Mouse (Mus musculus) G1E (cell line): ENCODE results near the gene Pitpnc1. TPM values are rescaled to one million over a fixed set of nuclear protein-coding genes. Genes with fewer than 3 reads are reported as not detected.

ENCODE experiments used
- ATAC-seq: 2 replicates; pipeline ENCODE4 v1.8.0; 2016; ENCODE audit warnings: mild to moderate bottlenecking; ENCODE audit not compliant: insufficient number of reproducible peaks, poor library complexity, low FRiP score, severe bottlenecking; ENCODE audit errors: extremely low read depth
- DNase-seq: peaks from one replicate; pipeline ENCODE4 v3.0.0; 2012; ENCODE audit warnings: low spot score
- H3K27me3 ChIP-seq: 2 replicates; pipeline ENCODE4 v1.6.1; 2012; ENCODE audit warnings: mild to moderate bottlenecking, low read length, inconsistent platforms; ENCODE audit not compliant: insufficient read depth
- H3K36me3 ChIP-seq: replicated peaks from 2 replicates; pipeline ENCODE3; 2012; ENCODE audit warnings: mild to moderate bottlenecking, inconsistent platforms
- H3K4me1 ChIP-seq: 2 replicates; pipeline ENCODE4 v1.6.1; 2012; ENCODE audit warnings: low read depth, low read length, inconsistent platforms, mixed read lengths; ENCODE audit not compliant: insufficient read depth
- H3K4me3 ChIP-seq: 2 replicates; pipeline ENCODE4 v1.5.1; 2012; ENCODE audit warnings: low read depth, mild to moderate bottlenecking, inconsistent platforms, low read length, moderate library complexity, mixed read lengths
- H3K9me3 ChIP-seq: replicated peaks from 2 replicates; pipeline ENCODE4 v1.6.1; 2012; ENCODE audit warnings: inconsistent platforms
- CTCF ChIP-seq: IDR thresholded peaks from 2 replicates; pipeline ENCODE4 v1.5.1; 2012; ENCODE audit warnings: low read depth, low read length, inconsistent platforms, mixed read lengths
- GATA1 ChIP-seq: IDR thresholded peaks from 2 replicates; pipeline ENCODE4 v1.6.1; 2012; ENCODE audit warnings: borderline replicate concordance, low read length, inconsistent platforms, mixed read lengths
- GATA2 ChIP-seq: IDR thresholded peaks from 2 replicates; pipeline ENCODE4 v1.6.1; 2012; ENCODE audit warnings: low read depth, low read length, inconsistent platforms, borderline replicate concordance
- POLR2AphosphoS5 ChIP-seq: IDR thresholded peaks from 2 replicates; pipeline ENCODE4 v1.6.1; 2012; ENCODE audit warnings: low read depth, low read length, inconsistent platforms; ENCODE audit not compliant: insufficient replicate concordance
- TAL1 ChIP-seq: conservative IDR thresholded peaks from 2 replicates; pipeline ENCODE4 v1.6.1; 2012; ENCODE audit warnings: low read depth, low read length, inconsistent platforms, mixed read lengths
- polyA plus RNA-seq: library from polyadenylated mRNA; stranded (reverse); fragments of >175 nt; gene quantifications from 2 replicates; pipeline ENCODE4 v1.2.3, GENCODE M21; 2012
- total RNA-seq, 2 experiments: library from RNA; stranded (forward) in 1 of 2; stranded (reverse) in 1 of 2; fragments of 200-1000 nt in 1 of 2; fragments of >200 nt in 1 of 2; fragmentation: Nextera tagmentation in 1 of 2; gene quantifications; 2 replicates each; pipeline ENCODE4 v1.2.3; 2014 to 2017

Pitpnc1 gene
- total and polyA plus RNA-seq, 3 experiments = 9.9 to 53.5 (median 31.5) TPM

- Histone ChIP-seq H3K4me3 (no peak overlapping the region), H3K4me1 (peaks cover 16% of the 10 kb centered on the region; the same call in 1 of the 2 replicates), H3K9me3 (peaks cover 2% of the 10 kb centered on the region; the same call in 1 of the 2 replicates), H3K36me3 (peaks cover 84% of the 10 kb centered on the region), H3K27me3 (no peaks in the 10 kb centered on the region)
- DNase-seq = no peak
- no peak for ATAC-seq
- TF ChIP-seq POLR2AphosphoS5 (no peak), GATA1 (no peak), CTCF (no peak)
Measured at GRCm38 (mm10) chr11:107302141-107302540, 168.4 kb downstream of the Pitpnc1 start.

- Histone ChIP-seq H3K36me3 (peaks cover 88% of the 10 kb centered on the region), H3K4me3 (no peak overlapping the region), H3K27me3 (no peaks in the 10 kb centered on the region), H3K9me3 (peaks cover 2% of the 10 kb centered on the region; the same call in 1 of the 2 replicates), H3K4me1 (peaks cover 16% of the 10 kb centered on the region; the same call in 1 of the 2 replicates)
- TF ChIP-seq GATA2 (no peak), GATA1 (no peak)
- no peak for ATAC-seq
- DNase-seq = no peak
Measured at GRCm38 (mm10) chr11:107300235-107300634, 170.3 kb downstream of the Pitpnc1 start.

DNA sequence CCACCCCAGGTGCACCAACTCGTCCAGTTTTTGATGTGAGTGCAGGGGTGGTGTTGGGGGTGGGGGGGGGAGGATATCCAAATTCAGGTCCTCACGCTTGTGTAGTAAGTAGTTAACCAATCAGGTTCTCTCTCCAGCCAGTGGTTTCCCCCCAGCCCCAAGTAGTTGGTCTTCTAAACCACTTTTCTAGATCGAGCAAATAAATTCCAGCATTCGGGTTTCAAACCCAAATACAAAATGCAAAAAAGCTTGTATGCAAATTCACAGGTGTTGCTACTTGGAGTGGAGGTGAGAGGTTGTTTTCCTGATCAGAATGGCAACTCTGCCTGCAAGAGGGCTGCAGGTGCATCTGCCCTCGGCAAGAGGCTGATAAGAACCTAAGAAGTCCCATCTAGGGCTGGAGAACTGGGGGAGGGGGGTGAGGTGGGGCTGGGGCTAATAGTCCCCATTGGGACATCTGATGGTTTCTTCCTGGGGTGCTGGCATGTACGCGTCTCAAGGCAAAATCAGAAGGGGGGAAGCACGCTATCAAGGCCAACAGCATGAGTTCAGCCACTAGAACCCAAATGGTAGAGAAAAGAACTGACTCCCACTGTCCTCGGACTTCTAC, 170.9 kb downstream of the Pitpnc1 start:
- no peaks in the 10 kb centered on the region for H3K27me3 ChIP-seq
- TF ChIP-seq GATA2 = no peak
- TF ChIP-seq POLR2AphosphoS5 = no peak
- no peak for TF ChIP-seq TAL1
- no peak for TF ChIP-seq GATA1
- no peak for TF ChIP-seq CTCF
- peaks cover 2% of the 10 kb centered on the region; the same call in 1 of the 2 replicates for H3K9me3 ChIP-seq
- peaks cover 11% of the 10 kb centered on the region; the same call in 1 of the 2 replicates for H3K4me1 ChIP-seq
- peaks cover 88% of the 10 kb centered on the region for H3K36me3 ChIP-seq
- ATAC-seq (no peak), DNase-seq (no peak)
- H3K4me3 ChIP-seq = no peak overlapping the region

DNA sequence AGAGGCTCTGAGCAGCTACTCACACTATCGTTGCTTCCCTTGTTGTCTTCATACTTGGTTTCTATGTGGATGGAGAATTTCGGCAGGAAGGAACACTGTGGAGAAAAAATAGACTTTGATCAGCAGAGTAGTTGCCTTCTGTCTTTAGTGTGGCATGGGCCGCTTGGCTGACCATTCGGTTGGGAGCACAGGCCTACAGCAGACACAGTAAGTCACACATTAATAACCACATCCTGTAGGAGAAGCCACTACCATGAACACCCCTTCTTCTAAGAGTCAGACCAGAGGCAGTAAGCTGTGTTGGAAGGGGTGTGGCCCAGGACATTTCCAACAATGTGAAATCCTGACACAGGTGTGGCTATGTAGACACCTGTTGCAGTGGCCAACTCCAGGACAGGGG, 174.3 kb downstream of the Pitpnc1 start:
- ATAC-seq = no peak
- Histone ChIP-seq H3K4me1 (no peaks in the 10 kb centered on the region), H3K9me3 (peaks cover 2% of the 10 kb centered on the region; the same call in 1 of the 2 replicates), H3K27me3 (no peaks in the 10 kb centered on the region), H3K4me3 (no peak overlapping the region), H3K36me3 (peaks cover 89% of the 10 kb centered on the region)
- DNase-seq = no peak
- TF ChIP-seq CTCF (no peak), GATA2 (no peak), GATA1 (no peak), POLR2AphosphoS5 (no peak), TAL1 (no peak)

GRCm38 (mm10) chr11:107292036-107292435, 178.5 kb downstream of the Pitpnc1 start:
- Histone ChIP-seq H3K27me3 (no peaks in the 10 kb centered on the region), H3K9me3 (no peaks in the 10 kb centered on the region), H3K36me3 (peaks cover 89% of the 10 kb centered on the region), H3K4me1 (no peaks in the 10 kb centered on the region), H3K4me3 (no peak overlapping the region)
- TF ChIP-seq GATA1 = no peak
- no peak for TF ChIP-seq CTCF
- TF ChIP-seq TAL1 = no peak
- no peak for TF ChIP-seq POLR2AphosphoS5
- TF ChIP-seq GATA2 = no peak
- DNase-seq (no peak), ATAC-seq (no peak)

DNA sequence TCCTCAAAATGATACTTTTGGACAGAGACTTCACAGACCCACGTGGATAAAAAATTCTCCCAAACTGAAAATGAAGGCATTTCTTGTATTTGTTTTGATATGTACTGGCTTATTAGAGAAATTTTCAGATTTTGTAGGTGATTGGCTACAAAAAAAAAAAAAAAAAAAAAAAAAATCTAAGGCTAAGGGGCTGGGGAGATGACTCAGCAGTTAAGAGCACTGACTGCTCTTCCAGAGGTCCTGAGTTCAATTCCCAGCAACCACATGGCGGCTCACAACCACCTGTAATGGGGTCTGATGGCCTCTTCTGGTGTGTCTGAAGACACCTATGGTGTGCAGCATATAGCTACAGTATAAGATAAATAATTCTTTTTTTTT, 182.3 kb downstream of the Pitpnc1 start:
- no peaks in the 10 kb centered on the region for H3K27me3 ChIP-seq
- no peak for ATAC-seq
- no peak for DNase-seq
- H3K4me3 ChIP-seq = no peak overlapping the region
- peaks cover 89% of the 10 kb centered on the region for H3K36me3 ChIP-seq
- H3K9me3 ChIP-seq = no peaks in the 10 kb centered on the region
- H3K4me1 ChIP-seq = no peaks in the 10 kb centered on the region
- TF ChIP-seq GATA2 = no peak
